Mouse (Mus musculus) natural killer cell, adult 2 months (primary cell): ENCODE results near the gene Kdm1a.
A peak's percentile ranks its signal among the peaks of the same experiment; 100 is the strongest.

Experiments
- DNase-seq, 2 experiments: peaks; one replicate each; pipeline ENCODE4 v3.0.0; 2022; ENCODE audit warnings: low spot score in 2 of 2

Gene Kdm1a

GRCm38 (mm10) chr4:136526412-136526811 is 76.1 kb downstream of the Kdm1a start:
- DNase-seq: peak in 1 of 2 experiments; percentile 35

- DNase-seq: no peak
These were observed 78.2 kb downstream of the Kdm1a start for GRCm38 (mm10) chr4:136524309-136524708.

- DNase-seq: no peak
These were observed 80.6 kb downstream of the Kdm1a start for GRCm38 (mm10) chr4:136521898-136522297.

GRCm38 (mm10) chr4:136519866-136520265 is 82.7 kb downstream of the Kdm1a start:
- DNase-seq: no peak

GRCm38 (mm10) chr4:136518576-136518975 is 83.9 kb downstream of the Kdm1a start:
- no peak for DNase-seq

- DNase-seq: no peak
These were observed 84.4 kb downstream of the Kdm1a start for GRCm38 (mm10) chr4:136518141-136518540.

GRCm38 (mm10) chr4:136512905-136513304 is 89.6 kb downstream of the Kdm1a start:
- DNase-seq: no peak

- no peak for DNase-seq
These were observed 90.8 kb downstream of the Kdm1a start for GRCm38 (mm10) chr4:136511708-136512107.

- DNase-seq: peak in 1 of 2 experiments; percentile 38
These were observed 92.7 kb downstream of the Kdm1a start for GRCm38 (mm10) chr4:136509857-136510256.

GRCm38 (mm10) chr4:136505426-136506215 is 96.9 kb downstream of the Kdm1a start:
- DNase-seq: no peak
